In genomic region chr1:186347413-186348147, GRCm38 (mm10) we compare ENCODE assay signal across 12 mouse cellular contexts.
DNase-seq lines count a peak whose midpoint lies in the region; ATAC-seq and TF ChIP-seq lines count a peak whose summit lies in the region.
"Had no signal": no experiment of that assay in that cellular context is flagged by ENCODE, and none has a peak within 500 bp of the region (broad histone marks: within the 10 kb centered on the region; RNA-seq: fewer than 3 reads in every experiment).

No protein-coding gene starts in this region.

- H3K4me1 ChIP-seq in lung, embryonic 14.5 days (ENCODE audit: insufficient read depth) = peaks cover 6% of the 10 kb centered on the region; the same call in 1 of the 2 replicates
- H3K4me1 ChIP-seq in lung, adult 2 months (ENCODE audit: control insufficient read depth, insufficient read depth, low read length) = no peaks in the 10 kb centered on the region
- H3K4me1 ChIP-seq in heart, embryonic 14.5 days (ENCODE audit: control insufficient read depth in 2 of 2, insufficient read depth in 2 of 2, low read length in 2 of 2) = peaks cover 6 to 15% of the 10 kb centered on the region in 2 experiments; a peak in 3 of 4 replicates
- H3K4me1 ChIP-seq: hindbrain, embryonic 12.5 days; limb, embryonic 12.5 days had no signal

- no peak for TF ChIP-seq POLR2A in lung, adult 2 months (IDR thresholded peaks at IDR 0.05; ENCODE audit: borderline replicate concordance, extremely low read depth, low read depth, low read length)

- no peak overlapping the region for H3K27ac ChIP-seq in lung, embryonic 14.5 days (ENCODE audit: low read depth)
- H3K27ac ChIP-seq in heart, embryonic 14.5 days (replicated peaks in 1 of 2; ENCODE audit: control insufficient read depth in 1 of 2, insufficient read depth in 1 of 2, low read depth in 2 of 2, low read length in 2 of 2) = peak overlapping the region; percentile 47 to 63; a peak in 2 of 4 replicates
- H3K27ac ChIP-seq: gastrocnemius, adult 2 months; hindbrain, embryonic 12.5 days; limb, embryonic 12.5 days had no signal

- WGBS in lung, embryonic 14.5 days = 47% methylated on average over 14 of the region's 14 CpGs
- WGBS in lung, adult 2 months = 52% methylated on average over 14 of the region's 14 CpGs
- 44% methylated on average over 14 of the region's 14 CpGs for WGBS in heart, embryonic 14.5 days

- no peak overlapping the region for H3K4me3 ChIP-seq in lung, embryonic 14.5 days (ENCODE audit: low read depth, low read length)
- H3K4me3 ChIP-seq in lung, adult 2 months (replicated peaks; ENCODE audit: extremely low read depth, low read depth, low read length) = no peak overlapping the region
- H3K4me3 ChIP-seq in heart, embryonic 14.5 days (ENCODE audit: control insufficient read depth in 1 of 2, insufficient read depth in 1 of 2, low read depth in 1 of 2, low read length in 2 of 2) = no peak overlapping the region
- H3K4me3 ChIP-seq: gastrocnemius, adult 2 months; hindbrain, embryonic 12.5 days; limb, embryonic 12.5 days had no signal

- no peaks in the 10 kb centered on the region for H3K27me3 ChIP-seq in lung, embryonic 14.5 days (ENCODE audit: insufficient read depth, low read length)
- no peaks in the 10 kb centered on the region; the same call in 1 of the 2 replicates for H3K27me3 ChIP-seq in heart, embryonic 14.5 days (ENCODE audit: control insufficient read depth, insufficient read depth, low read length)
- H3K27me3 ChIP-seq: hindbrain, embryonic 12.5 days; limb, embryonic 12.5 days had no signal

- H3K36me3 ChIP-seq in lung, embryonic 14.5 days (ENCODE audit: insufficient read depth) = no peaks in the 10 kb centered on the region
- H3K36me3 ChIP-seq in heart, embryonic 14.5 days (ENCODE audit: control insufficient read depth, insufficient read depth, low read length) = no peaks in the 10 kb centered on the region
- H3K36me3 ChIP-seq: hindbrain, embryonic 12.5 days; limb, embryonic 12.5 days had no signal

- no peaks in the 10 kb centered on the region for H3K9me3 ChIP-seq in lung, embryonic 14.5 days (ENCODE audit: low read depth, low read length)
- H3K9me3 ChIP-seq in heart, embryonic 14.5 days (ENCODE audit: control insufficient read depth, low read length) = peaks cover 3% of the 10 kb centered on the region
- H3K9me3 ChIP-seq: hindbrain, embryonic 12.5 days; limb, embryonic 12.5 days had no signal

- peak; percentile 26 for DNase-seq in lung, embryonic 14.5 days
- DNase-seq in lung, adult 2 months = no peak
- peak; percentile 24 for DNase-seq in kidney, adult 9 months
- DNase-seq in lung, postnatal 36 days = peak; percentile 8
- no peak for DNase-seq in urinary bladder, postnatal 14 days (ENCODE audit: low spot score)
- DNase-seq: cerebellum, adult 11-12 months; gastrocnemius, adult 2 months; right cerebral cortex, postnatal 25 days had no signal

- H3K9ac ChIP-seq in lung, embryonic 14.5 days = no peak overlapping the region
- H3K9ac ChIP-seq in heart, embryonic 14.5 days (ENCODE audit: low read length) = no peak overlapping the region
- H3K9ac ChIP-seq: hindbrain, embryonic 12.5 days; limb, embryonic 12.5 days had no signal

- no peak for TF ChIP-seq CTCF in lung, embryonic 14.5 days (IDR thresholded peaks at IDR 0.05; ENCODE audit: low read depth)
- TF ChIP-seq CTCF in lung, adult 2 months (IDR thresholded peaks at IDR 0.05; ENCODE audit: insufficient read depth, low read length) = no peak

- ATAC-seq in lung, embryonic 14.5 days (ENCODE audit: insufficient read depth) = 0 out of 2 replicates have a peak, but pooled peaks have one; percentile 24
- peak; percentile 71; the same call in 1 of the 2 replicates for ATAC-seq in heart, embryonic 14.5 days (ENCODE audit: insufficient number of reproducible peaks, insufficient read depth, low FRiP score, low read depth)
- no peak for ATAC-seq in erythroblast, adult 5-6 weeks (replicated peaks; ENCODE audit: low FRiP score, poor library complexity, severe bottlenecking)

- H3K4me2 ChIP-seq in lung, embryonic 14.5 days = no peak overlapping the region
- peak overlapping the region; percentile 18; the same call in 1 of the 2 replicates for H3K4me2 ChIP-seq in heart, embryonic 14.5 days (ENCODE audit: low read length)
- H3K4me2 ChIP-seq: hindbrain, embryonic 12.5 days; limb, embryonic 12.5 days had no signal

Comparison
In these comparisons a context has a peak if more than half of its experiments do, and no peak if none do; other contexts are left out.
1. DNase-seq: peak in lung, embryonic 14.5 days (single experiment), kidney, adult 9 months (single experiment) and lung, postnatal 36 days (single experiment); none in lung, adult 2 months (single experiment) and urinary bladder, postnatal 14 days (single experiment).